Mouse (Mus musculus) midbrain, embryonic 15.5 days (tissue): ENCODE measurements at regions not wholly inside any gene's neighbourhood (a gene's known extent, or its start where the extent isn't known, plus 50 kb on each side); places are given as distances from the start of the nearest gene placed in this dataset.
A peak's percentile ranks its signal among the peaks of the same experiment; 100 is the strongest.

Source experiments
- ATAC-seq: fragments of 200-750 bp; cut with Nextera tagmentation; replicated peaks from 2 replicates; pipeline ENCODE4 v1.8.0; 2017; ENCODE audit warnings: moderate TSS enrichment
- H3K27ac ChIP-seq: fragments of 300-500 bp; sonication (generic); 2 replicates; pipeline ENCODE4 v1.5.1; 2015; ENCODE audit warnings: mild to moderate bottlenecking, inconsistent platforms
- H3K27me3 ChIP-seq: fragments of 300-500 bp; sonication (generic); replicated peaks from 2 replicates; pipeline ENCODE4 v1.6.1; 2015; ENCODE audit warnings: inconsistent platforms
- H3K36me3 ChIP-seq: fragments of 300-500 bp; sonication (generic); replicated peaks from 2 replicates; pipeline ENCODE4 v1.6.1; 2015; ENCODE audit warnings: inconsistent platforms
- H3K4me1 ChIP-seq: fragments of 300-500 bp; sonication (generic); 2 replicates; pipeline ENCODE4 v1.6.1; 2015; ENCODE audit warnings: inconsistent platforms
- H3K4me2 ChIP-seq: fragments of 300-500 bp; sonication (generic); 2 replicates; pipeline ENCODE4 v1.6.1; 2015; ENCODE audit warnings: inconsistent platforms, mild to moderate bottlenecking, moderate library complexity
- H3K4me3 ChIP-seq: fragments of 300-500 bp; sonication (generic); 2 replicates; pipeline ENCODE4 v1.5.1; 2015; ENCODE audit warnings: mild to moderate bottlenecking, inconsistent platforms
- H3K9ac ChIP-seq: fragments of 300-500 bp; sonication (generic); 2 replicates; pipeline ENCODE4 v1.6.1; 2015; ENCODE audit warnings: mild to moderate bottlenecking, inconsistent platforms
- H3K9me3 ChIP-seq: fragments of 300-500 bp; sonication (generic); 2 replicates; pipeline ENCODE4 v1.6.1; 2016; ENCODE audit warnings: inconsistent platforms
- WGBS: fragments of 180-500 bp; shearing (Covaris S2); methylation state at CpG from one replicate; pipeline ENCODE4 v1.1.7; 2015; ENCODE audit warnings: mixed read lengths; 5-methylcytosine and 5-hydroxymethylcytosine counted together

DNA sequence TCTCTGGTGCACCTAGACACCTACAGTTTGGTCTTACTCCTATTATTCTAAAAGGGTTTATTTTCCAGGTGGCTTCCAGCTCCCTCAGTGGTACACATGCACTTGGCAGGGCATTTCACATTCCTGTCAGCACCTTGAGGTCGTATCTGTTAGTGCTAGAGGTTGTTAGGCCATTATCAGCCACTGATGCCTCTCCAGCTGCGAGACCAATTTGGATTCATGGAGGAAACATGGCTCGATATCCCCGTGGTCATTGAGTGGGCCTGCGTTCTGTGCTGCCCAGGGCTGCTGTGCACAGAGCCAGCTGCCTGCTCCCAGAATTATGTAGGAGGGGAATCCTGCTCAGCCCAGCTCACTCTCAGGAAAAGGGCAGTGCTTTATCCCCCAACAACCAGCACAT, 60.1 kb upstream of the Irx1 start:
- H3K4me2 ChIP-seq: no peak overlapping the region
- H3K4me1 ChIP-seq: peaks cover 12% of the 10 kb centered on the region
- H3K9me3 ChIP-seq: no peaks in the 10 kb centered on the region
- H3K27me3 ChIP-seq: no peaks in the 10 kb centered on the region
- 57% methylated on average over 5 of the region's 5 CpGs for WGBS
- no peak overlapping the region for H3K9ac ChIP-seq
- H3K27ac ChIP-seq: no peak overlapping the region
- H3K4me3 ChIP-seq: no peak overlapping the region
- no peak for ATAC-seq
- no peaks in the 10 kb centered on the region for H3K36me3 ChIP-seq

DNA sequence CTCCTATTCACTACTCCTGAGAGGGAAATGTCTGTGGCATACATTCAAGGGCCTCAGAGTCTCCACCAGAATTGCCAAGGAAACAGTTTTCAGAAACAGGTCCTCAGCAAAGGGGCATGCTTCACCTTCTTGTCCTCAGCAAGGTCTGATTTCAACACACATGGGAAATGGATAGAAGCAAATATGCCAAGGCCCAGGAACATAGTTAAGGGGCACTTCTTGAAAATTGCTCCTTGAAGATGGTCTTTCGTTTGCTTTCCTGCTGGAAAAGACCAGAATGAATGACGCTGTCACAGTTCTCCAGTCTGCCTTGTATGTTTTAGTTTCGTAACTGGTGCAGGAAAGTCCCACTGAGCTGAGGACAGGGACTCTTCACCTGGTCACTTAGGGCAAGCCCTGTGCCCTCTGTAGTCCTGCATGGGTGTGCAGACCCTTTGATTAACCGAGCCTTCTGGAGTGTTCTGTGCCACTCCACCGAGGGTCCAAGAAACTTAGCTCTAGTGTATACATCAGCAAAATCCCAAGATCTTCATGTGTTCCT, 80.5 kb upstream of the Irx1 start:
- H3K9ac ChIP-seq: no peak overlapping the region
- H3K36me3 ChIP-seq: no peaks in the 10 kb centered on the region
- H3K4me2 ChIP-seq: no peak overlapping the region
- 93% methylated on average over 5 of the region's 5 CpGs for WGBS
- H3K27me3 ChIP-seq: no peaks in the 10 kb centered on the region
- ATAC-seq: no peak
- no peak overlapping the region for H3K4me3 ChIP-seq
- H3K27ac ChIP-seq: no peak overlapping the region
- H3K4me1 ChIP-seq: no peaks in the 10 kb centered on the region
- no peaks in the 10 kb centered on the region for H3K9me3 ChIP-seq

DNA sequence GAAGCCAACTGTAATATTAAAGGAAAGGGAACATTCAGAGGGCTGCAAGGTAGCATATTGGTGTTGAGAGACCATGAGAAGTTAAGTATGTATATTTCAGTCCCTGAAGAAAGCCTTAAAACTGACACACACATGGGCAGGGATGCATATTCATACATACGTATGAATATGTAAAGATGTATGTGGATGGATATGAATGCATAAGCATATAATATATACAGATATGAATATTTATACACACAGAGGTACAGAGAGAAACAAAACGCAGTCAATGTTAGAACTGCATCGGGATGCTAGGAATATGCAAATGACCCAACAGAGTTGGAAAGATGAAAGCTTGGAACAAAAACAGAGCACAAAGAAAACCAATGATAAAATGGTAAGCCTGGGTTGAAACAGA, 92.9 kb upstream of the Irx1 start:
- Histone ChIP-seq H3K4me3 (no peak overlapping the region), H3K27ac (no peak overlapping the region), H3K9me3 (no peaks in the 10 kb centered on the region), H3K27me3 (no peaks in the 10 kb centered on the region), H3K4me2 (no peak overlapping the region), H3K9ac (no peak overlapping the region), H3K36me3 (no peaks in the 10 kb centered on the region), H3K4me1 (peaks cover 2% of the 10 kb centered on the region; the same call in 1 of the 2 replicates)
- no peak for ATAC-seq
- WGBS: 86% methylated on average over 3 of the region's 3 CpGs

DNA sequence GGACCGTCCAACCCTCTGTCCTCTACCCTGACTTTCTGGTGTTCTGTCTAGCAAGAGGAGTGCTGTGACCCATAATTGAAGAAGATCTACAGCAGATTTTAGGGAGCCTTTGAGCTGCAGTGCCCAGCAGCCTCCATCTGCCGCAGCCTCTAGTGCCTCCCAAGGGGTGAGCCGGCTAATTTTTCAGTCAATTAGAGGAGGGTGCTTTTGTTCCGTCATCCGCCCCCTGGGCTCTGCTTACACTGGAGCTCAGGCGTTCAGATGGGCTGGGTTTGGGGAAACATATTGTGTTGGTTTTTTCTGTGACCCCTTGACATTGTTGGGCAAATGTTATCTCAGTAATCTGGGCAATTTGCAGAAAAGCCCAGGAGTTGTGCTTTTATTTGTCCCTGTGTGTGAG, 98.1 kb upstream of the Irx1 start:
- H3K27ac ChIP-seq: no peak overlapping the region
- H3K9ac ChIP-seq: no peak overlapping the region
- no peak overlapping the region for H3K4me2 ChIP-seq
- peaks cover 9% of the 10 kb centered on the region; the same call in 1 of the 2 replicates for H3K4me1 ChIP-seq
- H3K4me3 ChIP-seq: no peak overlapping the region
- H3K27me3 ChIP-seq: no peaks in the 10 kb centered on the region
- WGBS: 19% methylated on average over 6 of the region's 6 CpGs
- H3K9me3 ChIP-seq: no peaks in the 10 kb centered on the region
- no peak for ATAC-seq
- H3K36me3 ChIP-seq: no peaks in the 10 kb centered on the region

DNA sequence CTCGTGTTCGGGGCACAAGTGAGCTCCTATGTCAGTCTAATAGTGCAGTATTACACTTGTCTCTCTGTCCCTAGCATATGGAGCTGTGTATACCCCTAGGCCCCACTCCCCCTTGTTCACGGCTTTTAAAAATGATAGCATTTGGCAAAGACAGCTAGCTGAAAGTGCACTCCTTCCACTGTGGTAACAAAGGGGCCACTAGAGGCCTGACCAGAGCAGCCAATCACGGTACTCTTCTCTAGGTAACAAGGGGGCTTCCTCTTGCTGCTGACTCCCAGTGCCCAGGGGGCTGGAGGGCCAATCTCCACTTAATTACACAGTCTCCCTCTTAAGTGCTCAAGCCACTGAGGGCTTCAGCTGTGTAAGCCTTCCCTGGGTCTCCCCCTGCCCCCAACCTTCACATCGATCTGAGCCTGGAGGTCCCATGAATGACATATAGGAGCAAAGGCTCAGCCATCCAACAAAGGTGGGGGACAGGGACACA, 99.8 kb upstream of the Irx1 start:
- Histone ChIP-seq H3K4me3 (no peak overlapping the region), H3K27me3 (no peaks in the 10 kb centered on the region), H3K4me2 (no peak overlapping the region), H3K36me3 (no peaks in the 10 kb centered on the region), H3K9me3 (no peaks in the 10 kb centered on the region), H3K9ac (no peak overlapping the region), H3K27ac (no peak overlapping the region), H3K4me1 (peaks cover 9% of the 10 kb centered on the region; the same call in 1 of the 2 replicates)
- peak; percentile 67 for ATAC-seq
- WGBS: 17% methylated on average over 5 of the region's 5 CpGs

DNA sequence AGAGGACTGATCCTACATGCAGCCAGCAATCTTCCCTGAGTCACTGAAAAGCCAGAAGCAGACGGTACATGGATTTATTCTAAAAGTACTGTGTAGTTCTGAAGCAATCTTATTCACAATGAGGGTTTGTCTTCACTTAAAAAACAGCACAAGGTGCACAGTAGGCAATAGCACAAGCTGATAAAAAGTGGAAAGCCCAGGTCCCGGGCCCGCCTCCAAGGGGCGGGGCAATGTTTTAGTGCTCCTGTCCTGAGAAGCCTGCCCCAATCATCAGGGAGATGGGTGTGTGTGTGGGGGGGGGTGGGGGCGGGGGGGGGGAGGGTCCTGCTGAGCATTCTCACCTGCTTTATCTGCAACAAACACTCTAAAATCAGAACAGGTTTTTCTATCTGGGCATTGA, 133.1 kb upstream of the Irx1 start:
- H3K4me2 ChIP-seq: no peak overlapping the region
- H3K27ac ChIP-seq: no peak overlapping the region
- 57% methylated on average over 2 of the region's 5 CpGs for WGBS
- no peak overlapping the region for H3K9ac ChIP-seq
- no peaks in the 10 kb centered on the region for H3K36me3 ChIP-seq
- no peaks in the 10 kb centered on the region for H3K9me3 ChIP-seq
- no peaks in the 10 kb centered on the region for H3K27me3 ChIP-seq
- H3K4me3 ChIP-seq: no peak overlapping the region
- H3K4me1 ChIP-seq: peaks cover 9% of the 10 kb centered on the region
- ATAC-seq: no peak

DNA sequence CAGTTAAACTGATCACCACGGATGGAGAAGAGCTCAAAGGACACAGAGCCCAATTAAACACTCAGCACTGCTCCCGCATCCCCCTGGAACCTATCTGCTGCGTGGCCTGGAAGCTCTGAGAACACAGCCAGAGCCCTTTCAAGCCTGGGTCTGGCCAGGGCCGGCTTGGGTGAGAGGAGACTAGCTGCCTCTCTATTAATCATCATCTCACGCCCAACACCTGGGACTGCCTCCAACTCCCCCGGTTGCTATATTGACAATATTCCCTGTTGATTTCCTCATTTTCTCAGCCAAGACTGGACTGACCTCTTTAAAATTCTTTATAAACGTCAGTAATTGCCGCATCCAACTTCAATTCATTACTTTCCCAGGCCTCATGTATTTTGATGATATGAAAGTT, 133.7 kb upstream of the Irx1 start:
- Histone ChIP-seq H3K4me2 (no peak overlapping the region), H3K27ac (no peak overlapping the region), H3K9ac (no peak overlapping the region), H3K4me1 (peaks cover 9% of the 10 kb centered on the region), H3K27me3 (no peaks in the 10 kb centered on the region), H3K36me3 (no peaks in the 10 kb centered on the region), H3K9me3 (no peaks in the 10 kb centered on the region), H3K4me3 (no peak overlapping the region)
- WGBS: 39% methylated on average over 8 of the region's 8 CpGs
- no peak for ATAC-seq

DNA sequence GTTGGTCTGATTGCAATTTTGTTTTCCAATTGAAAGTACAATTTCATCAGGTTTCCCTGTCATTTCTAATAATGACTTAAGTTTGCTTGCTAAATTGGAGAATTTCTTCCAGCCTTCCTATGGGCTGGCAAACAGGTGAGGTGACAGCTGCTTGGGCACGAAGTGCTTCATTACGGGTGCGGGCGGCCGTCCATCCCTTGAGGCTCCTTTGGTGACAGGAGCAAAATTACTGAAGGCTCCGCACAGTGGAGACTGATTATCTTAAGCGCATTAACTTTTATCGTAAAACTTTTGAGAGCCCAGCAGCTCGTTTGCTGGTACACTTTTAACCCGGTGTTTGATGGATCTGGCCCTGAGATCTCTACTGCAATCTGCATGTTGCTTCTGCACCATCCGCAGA, 134.3 kb upstream of the Irx1 start:
- Histone ChIP-seq H3K9ac (no peak overlapping the region), H3K4me1 (peaks cover 9% of the 10 kb centered on the region), H3K27ac (no peak overlapping the region), H3K4me3 (no peak overlapping the region), H3K27me3 (no peaks in the 10 kb centered on the region), H3K9me3 (no peaks in the 10 kb centered on the region), H3K36me3 (no peaks in the 10 kb centered on the region), H3K4me2 (no peak overlapping the region)
- no peak for ATAC-seq
- 66% methylated on average over 11 of the region's 11 CpGs for WGBS

DNA sequence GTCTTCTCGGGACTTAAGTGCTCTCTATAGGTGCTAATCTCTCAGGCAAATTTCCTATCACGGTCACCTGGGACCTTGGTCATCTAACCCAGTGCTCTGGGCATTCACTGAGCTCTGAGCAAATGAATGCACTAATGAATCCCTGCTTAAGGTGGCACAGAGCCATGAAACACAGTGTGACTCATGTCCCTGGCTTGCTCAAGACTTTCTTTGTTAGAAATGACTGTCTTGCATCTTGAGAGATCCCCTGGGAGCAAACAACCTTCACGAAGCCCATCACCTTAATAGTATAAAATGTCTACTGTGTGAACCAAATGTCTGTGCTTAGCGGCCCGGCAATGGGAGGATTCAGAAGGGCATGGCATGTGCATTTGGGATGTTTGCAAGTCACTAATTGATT, 137.2 kb upstream of the Irx1 start:
- Histone ChIP-seq H3K9me3 (no peaks in the 10 kb centered on the region), H3K27ac (no peak overlapping the region), H3K4me3 (no peak overlapping the region), H3K9ac (no peak overlapping the region), H3K36me3 (no peaks in the 10 kb centered on the region), H3K27me3 (no peaks in the 10 kb centered on the region), H3K4me1 (peaks cover 9% of the 10 kb centered on the region), H3K4me2 (no peak overlapping the region)
- ATAC-seq: no peak
- 70% methylated on average over 5 of the region's 5 CpGs for WGBS

DNA sequence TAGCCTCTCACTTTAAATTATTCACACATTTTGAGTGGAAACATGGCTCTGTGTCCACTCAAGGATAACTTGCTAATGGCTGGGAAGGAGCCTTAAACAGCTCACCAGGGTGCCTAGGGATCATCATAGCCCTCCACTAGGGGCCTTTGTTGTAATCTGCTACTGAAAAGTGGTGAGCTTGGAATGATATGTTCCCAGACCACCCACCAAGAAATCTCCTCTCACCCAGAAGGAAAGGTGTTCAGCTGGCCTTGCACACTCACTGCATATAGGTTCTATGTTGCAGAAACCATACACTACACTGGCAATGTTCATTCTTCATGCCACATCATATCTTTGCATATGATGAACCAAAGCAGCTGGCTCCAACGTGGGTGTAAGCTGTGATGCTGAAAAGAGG, 145.1 kb upstream of the Irx1 start:
- 83% methylated on average over 1 of the region's 1 CpGs for WGBS
- H3K36me3 ChIP-seq: no peaks in the 10 kb centered on the region
- ATAC-seq: no peak
- H3K4me3 ChIP-seq: no peak overlapping the region
- H3K9ac ChIP-seq: no peak overlapping the region
- H3K9me3 ChIP-seq: no peaks in the 10 kb centered on the region
- H3K27me3 ChIP-seq: no peaks in the 10 kb centered on the region; the same call in 1 of the 2 replicates
- no peak overlapping the region for H3K4me2 ChIP-seq
- H3K4me1 ChIP-seq: no peaks in the 10 kb centered on the region
- no peak overlapping the region for H3K27ac ChIP-seq

DNA sequence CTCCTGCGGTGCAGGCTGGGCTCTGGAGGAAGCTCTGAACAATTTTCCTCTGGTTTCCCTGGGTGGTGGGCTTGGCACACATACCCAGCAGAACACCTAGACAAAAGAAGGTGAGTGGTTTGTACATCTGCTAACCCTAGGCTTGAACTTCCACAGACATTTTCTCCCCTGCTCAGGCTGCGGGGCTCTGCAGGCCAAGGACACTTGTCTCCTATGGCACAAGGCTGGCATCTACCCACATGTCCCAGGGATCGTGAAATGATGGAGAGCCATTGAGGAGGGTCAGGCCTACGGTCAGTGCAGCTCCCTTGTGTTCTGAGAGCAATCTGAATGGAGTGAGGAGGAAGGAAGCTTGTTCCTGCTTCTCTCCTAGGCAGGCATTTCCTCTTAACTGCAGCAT, 150.4 kb upstream of the Irx1 start:
- no peak for ATAC-seq
- peaks cover 10% of the 10 kb centered on the region; the same call in 1 of the 2 replicates for H3K4me1 ChIP-seq
- H3K27me3 ChIP-seq: peaks cover 12% of the 10 kb centered on the region; the same call in 1 of the 2 replicates
- no peak overlapping the region for H3K4me3 ChIP-seq
- 97% methylated on average over 4 of the region's 4 CpGs for WGBS
- no peak overlapping the region for H3K9ac ChIP-seq
- no peak overlapping the region for H3K4me2 ChIP-seq
- H3K36me3 ChIP-seq: no peaks in the 10 kb centered on the region
- H3K27ac ChIP-seq: no peak overlapping the region
- H3K9me3 ChIP-seq: no peaks in the 10 kb centered on the region

DNA sequence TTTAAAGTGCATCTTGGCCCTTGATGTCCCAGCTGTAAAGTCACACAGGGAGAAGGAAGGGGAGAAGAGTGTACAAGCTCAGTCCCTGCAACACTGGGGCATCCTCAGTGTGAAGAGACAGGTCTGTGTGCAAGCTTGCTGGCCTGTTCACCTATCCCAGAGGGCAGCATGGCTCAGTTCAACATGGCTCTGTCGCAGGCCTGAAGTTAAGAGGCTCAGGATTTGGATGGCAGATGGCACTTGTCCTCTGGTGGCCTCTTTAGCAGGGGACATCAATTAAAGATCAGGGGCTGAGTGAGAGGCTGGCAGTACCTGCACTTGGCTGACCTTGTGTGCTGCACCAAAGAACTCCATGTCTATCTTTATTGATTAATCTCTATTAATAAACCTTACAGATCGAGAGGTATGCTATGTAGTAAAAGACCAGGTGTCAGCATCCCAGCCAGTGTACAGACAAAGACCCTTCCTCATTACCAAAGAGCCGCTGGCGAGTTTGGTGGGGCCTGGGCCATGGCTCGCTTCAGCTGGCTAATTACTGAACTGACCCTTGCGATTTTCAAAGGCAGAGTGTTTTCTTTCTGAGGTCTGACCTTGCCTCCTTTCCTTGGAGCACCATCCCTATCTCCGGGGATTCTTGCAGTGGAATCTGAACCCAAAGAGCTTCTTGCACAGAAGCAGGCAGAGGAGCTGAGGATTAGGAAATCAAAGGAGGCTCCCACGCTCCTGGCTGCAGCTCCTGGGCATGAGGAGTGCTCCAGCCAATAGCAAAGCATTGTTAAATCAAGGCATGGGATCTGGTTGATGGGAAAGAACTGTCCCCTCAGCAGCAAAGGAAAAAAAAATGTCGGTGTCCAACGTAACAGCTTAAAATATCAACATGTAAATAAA, 151.5 kb upstream of the Irx1 start:
- ATAC-seq: peak; percentile 56; the same call in 1 of the 2 replicates
- Histone ChIP-seq H3K9ac (no peak overlapping the region), H3K4me2 (no peak overlapping the region), H3K4me1 (peaks cover 10% of the 10 kb centered on the region; the same call in 1 of the 2 replicates), H3K4me3 (no peak overlapping the region), H3K36me3 (no peaks in the 10 kb centered on the region), H3K9me3 (no peaks in the 10 kb centered on the region), H3K27ac (no peak overlapping the region), H3K27me3 (peaks cover 14% of the 10 kb centered on the region; the same call in 1 of the 2 replicates)
- 18% methylated on average over 10 of the region's 10 CpGs for WGBS
